In the genomic region with DNA sequence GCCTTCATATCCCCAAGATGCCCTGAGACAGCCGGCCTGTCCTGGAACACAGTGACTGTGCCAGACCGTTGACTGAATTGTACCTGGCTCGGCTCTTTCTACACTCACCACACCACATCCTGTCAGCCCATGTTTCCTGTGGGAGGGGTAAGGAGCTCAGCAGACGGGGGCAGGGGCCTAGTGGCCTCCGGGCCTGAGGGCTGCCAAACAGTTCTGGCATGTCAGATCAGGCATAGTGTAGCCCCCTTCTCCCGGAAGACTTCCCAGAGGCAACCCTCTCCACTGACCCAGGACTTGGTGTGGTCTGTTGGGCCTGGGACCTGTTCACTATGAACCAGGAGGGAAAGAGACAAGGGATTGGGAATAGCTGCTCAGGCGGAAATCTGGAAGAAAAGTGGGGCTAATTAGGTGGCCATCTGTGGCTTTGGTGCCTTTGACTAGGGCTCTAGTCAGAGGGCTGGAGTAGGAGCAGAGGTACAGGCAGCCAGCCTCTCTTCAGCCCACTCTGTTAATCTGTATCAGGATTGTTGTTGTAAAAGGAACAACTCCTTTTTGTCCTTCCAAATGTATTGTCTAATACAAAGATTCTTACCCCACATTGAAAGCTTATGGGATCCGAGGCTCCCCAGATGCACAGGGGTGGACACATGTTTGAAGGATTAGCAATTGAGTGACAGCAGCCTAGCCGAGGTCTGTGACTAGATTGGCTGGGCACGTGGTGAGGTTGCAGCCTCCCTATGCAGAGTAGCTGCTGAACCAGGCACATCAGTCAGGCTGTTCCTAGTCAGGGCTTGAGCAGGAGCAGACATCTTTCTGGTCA, we compare ENCODE assay signal across 8 mouse cellular contexts. TPM values are rescaled to one million over a fixed set of nuclear protein-coding genes. Genes with fewer than 3 reads are reported as not detected.
A peak's percentile ranks its signal among the peaks of the same experiment; 100 is the strongest.
DNase-seq lines count a peak whose midpoint lies in the region; ATAC-seq and TF ChIP-seq lines count a peak whose summit lies in the region.
"Had no signal": no experiment of that assay in that cellular context is flagged by ENCODE, and none has a peak within 500 bp of the region (broad histone marks: within the 10 kb centered on the region; RNA-seq: fewer than 3 reads in every experiment).

No protein-coding gene starts in this region.

- no peaks in the 10 kb centered on the region for H3K9me3 ChIP-seq in MEL (replicated peaks; ENCODE audit: insufficient read depth, low read length)
- H3K9me3 ChIP-seq in midbrain, embryonic 16.5 days (replicated peaks; ENCODE audit: control insufficient read depth, low read length, poor library complexity, severe bottlenecking) = no peaks in the 10 kb centered on the region
- no peaks in the 10 kb centered on the region for H3K9me3 ChIP-seq in kidney, embryonic 15.5 days (replicated peaks)
- H3K9me3 ChIP-seq: embryonic facial prominence, embryonic 12.5 days had no signal

- H3K4me3 ChIP-seq in MEL (ENCODE audit: control insufficient read depth in 1 of 2, insufficient read depth in 1 of 2, low read depth in 2 of 2, low read length in 2 of 2) = no peak overlapping the region
- H3K4me3 ChIP-seq in midbrain, embryonic 16.5 days (ENCODE audit: low read depth, low read length) = no peak overlapping the region
- H3K4me3 ChIP-seq in kidney, embryonic 15.5 days (replicated peaks) = no peak overlapping the region
- H3K4me3 ChIP-seq: embryonic facial prominence, embryonic 12.5 days had no signal

- no peak overlapping the region for H3K27ac ChIP-seq in MEL (ENCODE audit: control insufficient read depth, low read depth, low read length)
- H3K27ac ChIP-seq in midbrain, embryonic 16.5 days (ENCODE audit: low read length) = 0 out of 2 replicates have a peak overlapping the region, but pooled peaks have one; percentile 17
- no peak overlapping the region for H3K27ac ChIP-seq in kidney, embryonic 15.5 days
- H3K27ac ChIP-seq: embryonic facial prominence, embryonic 12.5 days had no signal

- no peaks in the 10 kb centered on the region for H3K36me3 ChIP-seq in MEL (ENCODE audit: control insufficient read depth in 1 of 2, insufficient read depth in 2 of 2, low read length in 2 of 2)
- no peaks in the 10 kb centered on the region for H3K36me3 ChIP-seq in midbrain, embryonic 16.5 days (ENCODE audit: control insufficient read depth, insufficient read depth, low read length)
- no peaks in the 10 kb centered on the region for H3K36me3 ChIP-seq in kidney, embryonic 15.5 days
- H3K36me3 ChIP-seq: embryonic facial prominence, embryonic 12.5 days had no signal

- ATAC-seq in midbrain, embryonic 16.5 days = no peak
- no peak for ATAC-seq in kidney, embryonic 15.5 days (replicated peaks; ENCODE audit: low FRiP score)

- peaks cover 4 to 5% of the 10 kb centered on the region in 2 experiments; a peak in 3 of 4 replicates for H3K4me1 ChIP-seq in MEL (ENCODE audit: control insufficient read depth in 1 of 2, insufficient read depth in 2 of 2, low read length in 2 of 2)
- peaks cover 6% of the 10 kb centered on the region for H3K4me1 ChIP-seq in midbrain, embryonic 16.5 days (ENCODE audit: control insufficient read depth, insufficient read depth, low read length)
- peaks cover 19% of the 10 kb centered on the region for H3K4me1 ChIP-seq in kidney, embryonic 15.5 days

- DNase-seq in B cell, adult 2 months = peak; percentile 79 to 82
- peak; percentile 23 for DNase-seq in MEL (ENCODE audit: low read depth, low spot score)
- DNase-seq in induced T-regulatory cell, adult 2 months (ENCODE audit: low read depth) = peak; percentile 91
- DNase-seq in urinary bladder, postnatal 36 days (ENCODE audit: low spot score in 2 of 2) = no peak
- no peak for DNase-seq in left cerebral cortex, postnatal 25 days (ENCODE audit: low spot score in 2 of 2)

- no peak for TF ChIP-seq RAD21 in MEL (IDR thresholded peaks at IDR 0.05; ENCODE audit: low read depth, low read length)

- TF ChIP-seq EP300 in MEL (IDR thresholded peaks at IDR 0.05; ENCODE audit: low read depth in 1 of 2, low read length in 2 of 2) = no peak

- no peaks in the 10 kb centered on the region for H3K79me2 ChIP-seq in MEL (ENCODE audit: control insufficient read depth, insufficient read depth, low read length, poor library complexity)

- no peak overlapping the region for H3K4me2 ChIP-seq in midbrain, embryonic 16.5 days (ENCODE audit: low read length)
- no peak overlapping the region for H3K4me2 ChIP-seq in kidney, embryonic 15.5 days
- H3K4me2 ChIP-seq: embryonic facial prominence, embryonic 12.5 days had no signal

- intact Hi-C loops in left cerebral cortex, postnatal 25 days (cut with DNase I) = no loop called here

- 42% methylated on average over 10 of the region's 10 CpGs for WGBS in midbrain, embryonic 16.5 days
- WGBS in kidney, embryonic 15.5 days = 57% methylated on average over 10 of the region's 10 CpGs

- H3K9ac ChIP-seq in MEL (ENCODE audit: control insufficient read depth, low read depth, low read length, poor library complexity, severe bottlenecking) = no peak overlapping the region
- 0 out of 2 replicates have a peak overlapping the region, but pooled peaks have one; percentile 5 for H3K9ac ChIP-seq in midbrain, embryonic 16.5 days (ENCODE audit: low read depth, low read length)
- H3K9ac ChIP-seq in kidney, embryonic 15.5 days = no peak overlapping the region
- H3K9ac ChIP-seq: embryonic facial prominence, embryonic 12.5 days had no signal

- TF ChIP-seq CTCF in MEL (IDR thresholded peaks at IDR 0.05 in 2 of 3, conservative IDR thresholded peaks at IDR 0.05 in 1 of 3; ENCODE audit: control insufficient read depth in 1 of 3, insufficient read depth in 1 of 3, low read depth in 2 of 3, low read length in 3 of 3, poor library complexity in 1 of 3, severe bottlenecking in 1 of 3) = no peak

- TF ChIP-seq POLR2A in MEL (IDR thresholded peaks at IDR 0.05; ENCODE audit: control insufficient read depth in 1 of 2, insufficient read depth in 1 of 2, low read depth in 1 of 2, low read length in 2 of 2, poor library complexity in 1 of 2) = no peak

- peaks cover 0 to 1% of the 10 kb centered on the region in 2 experiments; a peak in 2 of 4 replicates for H3K27me3 ChIP-seq in MEL (ENCODE audit: control insufficient read depth in 1 of 2, insufficient read depth in 2 of 2, low read length in 2 of 2)
- H3K27me3 ChIP-seq in midbrain, embryonic 16.5 days (ENCODE audit: control insufficient read depth, insufficient read depth, low read depth, low read length) = no peaks in the 10 kb centered on the region
- H3K27me3 ChIP-seq in kidney, embryonic 15.5 days = no peaks in the 10 kb centered on the region
- H3K27me3 ChIP-seq: embryonic facial prominence, embryonic 12.5 days had no signal

TF ChIP-seq in MEL, 35 proteins besides CTCF, POLR2A, EP300 and RAD21:
- TF ChIP-seq NRF1 (IDR thresholded peaks at IDR 0.05; ENCODE audit: insufficient read depth, low read depth, low read length, poor library complexity, severe bottlenecking) (no peak), TAL1 (IDR thresholded peaks at IDR 0.05; ENCODE audit: low read length) (no peak), GATA1 (IDR thresholded peaks at IDR 0.05; ENCODE audit: low read depth, low read length) (no peak), NELFE (IDR thresholded peaks at IDR 0.05; ENCODE audit: low read depth, low read length) (no peak)

RNA-seq across cellular contexts. Expression of a gene that starts 3.8 kb away (rescaled TPM):
- total RNA-seq in MEL (2012; rRNA removed) = not detected in 2 replicates
- polyA plus RNA-seq in MEL (2012; ENCODE audit: insufficient read depth in 1 of 2, insufficient read length in 2 of 2, low read depth in 1 of 2, low replicate concordance in 2 of 2, missing spikeins in 1 of 2) = not detected
- polyA plus RNA-seq in midbrain, embryonic 16.5 days (2015; fragmentation: Nextera tagmentation; extraction: Ambion mirVana) = 465 and 593 TPM in 2 replicates
- total RNA-seq in left cerebral cortex, postnatal 25 days (2021) = 1,000 to 10,000 TPM; 1,926 to 2,241 TPM
- 1.6 and 2.2 TPM in 2 replicates for polyA plus RNA-seq in kidney, embryonic 15.5 days (2015; fragmentation: Nextera tagmentation; extraction: Ambion mirVana)

RNA-seq across cellular contexts. Expression of a gene that starts 5.1 kb away (rescaled TPM):
- total RNA-seq in MEL (2012; rRNA removed) = 13.2 and 18.5 TPM in 2 replicates
- 10 to 100 TPM in 1 of 2 experiments, not detected in 1; 22.1 TPM for polyA plus RNA-seq in MEL (2012; ENCODE audit: insufficient read depth in 1 of 2, insufficient read length in 2 of 2, low read depth in 1 of 2, low replicate concordance in 2 of 2, missing spikeins in 1 of 2)
- 121 and 130 TPM in 2 replicates for polyA plus RNA-seq in midbrain, embryonic 16.5 days (2015; fragmentation: Nextera tagmentation; extraction: Ambion mirVana)
- 10 to 100 TPM; 68.6 to 81.0 TPM for total RNA-seq in left cerebral cortex, postnatal 25 days (2021)
- 30.4 and 31.8 TPM in 2 replicates for polyA plus RNA-seq in kidney, embryonic 15.5 days (2015; fragmentation: Nextera tagmentation; extraction: Ambion mirVana)

RNA-seq across cellular contexts. Expression of a gene that starts 9.4 kb away (rescaled TPM):
- total RNA-seq in MEL (2012; rRNA removed) = 0.23 and 0.27 TPM in 2 replicates
- under 1 TPM in 1 of 2 experiments, not detected in 1; 0.15 TPM for polyA plus RNA-seq in MEL (2012; ENCODE audit: insufficient read depth in 1 of 2, insufficient read length in 2 of 2, low read depth in 1 of 2, low replicate concordance in 2 of 2, missing spikeins in 1 of 2)
- 2.8 and 3.4 TPM in 2 replicates for polyA plus RNA-seq in midbrain, embryonic 16.5 days (2015; fragmentation: Nextera tagmentation; extraction: Ambion mirVana)
- total RNA-seq in left cerebral cortex, postnatal 25 days (2021) = under 1 TPM in 1 of 2 experiments, not detected in 1; 0.69 TPM
- polyA plus RNA-seq in kidney, embryonic 15.5 days (2015; fragmentation: Nextera tagmentation; extraction: Ambion mirVana) = 3.6 and 3.9 TPM in 2 replicates

RNA-seq across cellular contexts. Expression of a gene that starts 27.7 kb away (rescaled TPM):
- total RNA-seq in MEL (2012; rRNA removed) = not detected in 2 replicates
- polyA plus RNA-seq in MEL (2012; ENCODE audit: insufficient read depth in 1 of 2, insufficient read length in 2 of 2, low read depth in 1 of 2, low replicate concordance in 2 of 2, missing spikeins in 1 of 2) = not detected
- polyA plus RNA-seq in midbrain, embryonic 16.5 days (2015; fragmentation: Nextera tagmentation; extraction: Ambion mirVana) = not detected in 2 replicates
- not detected for total RNA-seq in left cerebral cortex, postnatal 25 days (2021)
- not detected in 2 replicates for polyA plus RNA-seq in kidney, embryonic 15.5 days (2015; fragmentation: Nextera tagmentation; extraction: Ambion mirVana)
- polyA plus RNA-seq: embryonic facial prominence, embryonic 12.5 days had no signal

RNA-seq across cellular contexts. Expression of a gene that starts 34.5 kb away (rescaled TPM):
- 27.5 and 29.2 TPM in 2 replicates for total RNA-seq in MEL (2012; rRNA removed)
- 10 to 100 TPM in 1 of 2 experiments, not detected in 1; 65.6 TPM for polyA plus RNA-seq in MEL (2012; ENCODE audit: insufficient read depth in 1 of 2, insufficient read length in 2 of 2, low read depth in 1 of 2, low replicate concordance in 2 of 2, missing spikeins in 1 of 2)
- 137 and 139 TPM in 2 replicates for polyA plus RNA-seq in midbrain, embryonic 16.5 days (2015; fragmentation: Nextera tagmentation; extraction: Ambion mirVana)
- 100 to 1,000 TPM; 112 to 127 TPM for total RNA-seq in left cerebral cortex, postnatal 25 days (2021)
- polyA plus RNA-seq in kidney, embryonic 15.5 days (2015; fragmentation: Nextera tagmentation; extraction: Ambion mirVana) = 85.1 and 96.1 TPM in 2 replicates

Comparison
In these comparisons a context has a peak if more than half of its experiments do, and no peak if none do; other contexts are left out.
1. DNase-seq: peak in B cell, adult 2 months (2 of 2), MEL (single experiment) and induced T-regulatory cell, adult 2 months (single experiment); none in urinary bladder, postnatal 36 days (0 of 2) and left cerebral cortex, postnatal 25 days (0 of 2).
2. RNA of a gene that starts 3.8 kb away (polyA plus RNA-seq): 465 to 593 TPM in midbrain, embryonic 16.5 days; 1.6 to 2.2 TPM in kidney, embryonic 15.5 days and not detected in MEL; every median in the first group is over 100 times any median in the second.